Mouse (Mus musculus) MEL (cell line): ENCODE measurements at regions not wholly inside any gene's neighbourhood (a gene's known extent, or its start where the extent isn't known, plus 50 kb on each side); places are given as distances from the start of the nearest gene placed in this dataset.

Source experiments
- JUND ChIP-seq: IDR thresholded peaks from 2 replicates; pipeline ENCODE4 v1.6.1; 2011; ENCODE audit warnings: low read depth, mild to moderate bottlenecking, improper control_type of control experiment, low read length
- NRF1 ChIP-seq: IDR thresholded peaks from 2 replicates; pipeline ENCODE4 v1.6.1; 2014; ENCODE audit warnings: low read depth, mild to moderate bottlenecking, inconsistent platforms, low read length, improper control_type of control experiment, moderate library complexity; ENCODE audit not compliant: poor library complexity, insufficient read depth, severe bottlenecking

GRCm38 (mm10) chr16:87207875-87208274 lies 146.1 kb upstream of the N6amt1 start:
- no peak for TF ChIP-seq NRF1
- no peak for TF ChIP-seq JUND
